Mouse (Mus musculus): ENCODE data around the gene Pdpr. TPM values are rescaled to one million over a fixed set of nuclear protein-coding genes. Genes with fewer than 3 reads are reported as not detected.
"Not testable (repeated sequence)": the region's sequence is repeated elsewhere in the genome, so short reads cannot be mapped to it uniquely, and the experiment has no call there.

Gene Pdpr
- polyA plus RNA-seq, 1 experiment from 2014 or later, result 9.5 TPM

- Histone ChIP-seq H3K9ac (ENCODE audit: low read depth, low read length) (no peak overlapping the region), H3K27me3 (replicated peaks; ENCODE audit: control insufficient read depth, insufficient read depth, low read length) (no peaks in the 10 kb centered on the region), H3K4me2 (ENCODE audit: low read length) (no peak overlapping the region), H3K36me3 (ENCODE audit: control insufficient read depth, insufficient read depth, low read length) (no peaks in the 10 kb centered on the region), H3K27ac (ENCODE audit: low read depth, low read length) (no peak overlapping the region), H3K4me3 (ENCODE audit: low read length) (no peak overlapping the region), H3K4me1 (ENCODE audit: control insufficient read depth, insufficient read depth, low read depth, low read length) (no peaks in the 10 kb centered on the region), H3K9me3 (ENCODE audit: control insufficient read depth, low read length) (no peaks in the 10 kb centered on the region)
- no peak for ATAC-seq
- 33% methylated on average over 6 of the region's 6 CpGs for WGBS
These were observed 14.6 kb upstream of the Pdpr start for GRCm38 (mm10) chr8:111079861-111080271.

GRCm38 (mm10) chr8:111081580-111082258 lies 12.7 kb upstream of the Pdpr start:
- Histone ChIP-seq H3K4me1 (ENCODE audit: control insufficient read depth, insufficient read depth, low read depth, low read length) (no peaks in the 10 kb centered on the region), H3K4me3 (ENCODE audit: low read length) (no peak overlapping the region), H3K9me3 (ENCODE audit: control insufficient read depth, low read length) (no peaks in the 10 kb centered on the region), H3K27me3 (replicated peaks; ENCODE audit: control insufficient read depth, insufficient read depth, low read length) (no peaks in the 10 kb centered on the region), H3K27ac (ENCODE audit: low read depth, low read length) (no peak overlapping the region), H3K36me3 (ENCODE audit: control insufficient read depth, insufficient read depth, low read length) (no peaks in the 10 kb centered on the region), H3K9ac (ENCODE audit: low read depth, low read length) (no peak overlapping the region), H3K4me2 (ENCODE audit: low read length) (no peak overlapping the region)
- WGBS, result 49% methylated on average over 12 of the region's 12 CpGs
- ATAC-seq, result no peak

- H3K9ac ChIP-seq (ENCODE audit: low read depth, low read length); H3K27ac ChIP-seq (ENCODE audit: low read depth, low read length); H3K9me3 ChIP-seq (ENCODE audit: control insufficient read depth, low read length); H3K27me3 ChIP-seq (replicated peaks; ENCODE audit: control insufficient read depth, insufficient read depth, low read length); H3K4me1 ChIP-seq (ENCODE audit: control insufficient read depth, insufficient read depth, low read depth, low read length); H3K36me3 ChIP-seq (ENCODE audit: control insufficient read depth, insufficient read depth, low read length); H3K4me3 ChIP-seq (ENCODE audit: low read length); ATAC-seq; H3K4me2 ChIP-seq (ENCODE audit: low read length): not testable (repeated sequence)
- WGBS, result 95% methylated on average over 5 of the region's 5 CpGs
These were observed 10.5 kb upstream of the Pdpr start for GRCm38 (mm10) chr8:111083936-111084335.

GRCm38 (mm10) chr8:111090126-111090525 lies 4.3 kb upstream of the Pdpr start:
- Histone ChIP-seq H3K9ac (ENCODE audit: low read depth, low read length) (no peak overlapping the region), H3K4me3 (ENCODE audit: low read length) (no peak overlapping the region), H3K4me1 (ENCODE audit: control insufficient read depth, insufficient read depth, low read depth, low read length) (no peaks in the 10 kb centered on the region), H3K27ac (ENCODE audit: low read depth, low read length) (no peak overlapping the region), H3K4me2 (ENCODE audit: low read length) (no peak overlapping the region), H3K27me3 (replicated peaks; ENCODE audit: control insufficient read depth, insufficient read depth, low read length) (no peaks in the 10 kb centered on the region), H3K36me3 (ENCODE audit: control insufficient read depth, insufficient read depth, low read length) (no peaks in the 10 kb centered on the region), H3K9me3 (ENCODE audit: control insufficient read depth, low read length) (no peaks in the 10 kb centered on the region)
- 0% methylated on average over 2 of the region's 2 CpGs for WGBS
- no peak for ATAC-seq

- no peak overlapping the region for H3K9ac ChIP-seq (ENCODE audit: low read depth, low read length)
- H3K9me3 ChIP-seq (ENCODE audit: control insufficient read depth, low read length), result no peaks in the 10 kb centered on the region
- ATAC-seq, result no peak
- no peak overlapping the region for H3K4me2 ChIP-seq (ENCODE audit: low read length)
- H3K36me3 ChIP-seq (ENCODE audit: control insufficient read depth, insufficient read depth, low read length), result no peaks in the 10 kb centered on the region
- peaks cover 8% of the 10 kb centered on the region for H3K4me1 ChIP-seq (ENCODE audit: control insufficient read depth, insufficient read depth, low read depth, low read length)
- 82% methylated on average over 7 of the region's 7 CpGs for WGBS
- H3K27me3 ChIP-seq (replicated peaks; ENCODE audit: control insufficient read depth, insufficient read depth, low read length), result no peaks in the 10 kb centered on the region
- H3K27ac ChIP-seq (ENCODE audit: low read depth, low read length), result no peak overlapping the region
- no peak overlapping the region for H3K4me3 ChIP-seq (ENCODE audit: low read length)
These were observed 2.7 kb upstream of the Pdpr start for GRCm38 (mm10) chr8:111091706-111092105.

- H3K27ac ChIP-seq (ENCODE audit: low read depth, low read length); H3K4me1 ChIP-seq (ENCODE audit: control insufficient read depth, insufficient read depth, low read depth, low read length); H3K9ac ChIP-seq (ENCODE audit: low read depth, low read length); H3K9me3 ChIP-seq (ENCODE audit: control insufficient read depth, low read length); H3K36me3 ChIP-seq (ENCODE audit: control insufficient read depth, insufficient read depth, low read length); ATAC-seq; H3K4me3 ChIP-seq (ENCODE audit: low read length); H3K4me2 ChIP-seq (ENCODE audit: low read length); H3K27me3 ChIP-seq (replicated peaks; ENCODE audit: control insufficient read depth, insufficient read depth, low read length): not testable (repeated sequence)
- 93% methylated on average over 3 of the region's 6 CpGs for WGBS
These were observed 2.1 kb upstream of the Pdpr start, which contains the start of gene Clec18a for GRCm38 (mm10) chr8:111092326-111092725. Gene Clec18a, minus strand, starts transcription at chr8:111092426.

GRCm38 (mm10) chr8:111094719-111095302 lies 381 bp downstream of the Pdpr start:
- Histone ChIP-seq H3K4me2 (ENCODE audit: low read length) (peak overlapping the region; percentile 76), H3K4me3 (ENCODE audit: low read length) (peak overlapping the region; percentile 65), H3K27ac (ENCODE audit: low read depth, low read length) (peak overlapping the region; percentile 56; the same call in 1 of the 2 replicates), H3K9ac (ENCODE audit: low read depth, low read length) (peak overlapping the region; percentile 70)
- H3K9me3 ChIP-seq (ENCODE audit: control insufficient read depth, low read length); ATAC-seq; H3K4me1 ChIP-seq (ENCODE audit: control insufficient read depth, insufficient read depth, low read depth, low read length); H3K27me3 ChIP-seq (replicated peaks; ENCODE audit: control insufficient read depth, insufficient read depth, low read length); H3K36me3 ChIP-seq (ENCODE audit: control insufficient read depth, insufficient read depth, low read length): not testable (repeated sequence)
- under 1% methylated on average over 42 of the region's 69 CpGs for WGBS

- 92% methylated on average over 5 of the region's 5 CpGs for WGBS
- Histone ChIP-seq H3K36me3 (ENCODE audit: control insufficient read depth, insufficient read depth, low read length) (peaks cover 34% of the 10 kb centered on the region), H3K4me1 (ENCODE audit: control insufficient read depth, insufficient read depth, low read depth, low read length) (no peaks in the 10 kb centered on the region), H3K9ac (ENCODE audit: low read depth, low read length) (no peak overlapping the region), H3K9me3 (ENCODE audit: control insufficient read depth, low read length) (no peaks in the 10 kb centered on the region), H3K4me3 (ENCODE audit: low read length) (no peak overlapping the region), H3K4me2 (ENCODE audit: low read length) (no peak overlapping the region), H3K27ac (ENCODE audit: low read depth, low read length) (no peak overlapping the region), H3K27me3 (replicated peaks; ENCODE audit: control insufficient read depth, insufficient read depth, low read length) (no peaks in the 10 kb centered on the region)
- no peak for ATAC-seq
These were observed 20.5 kb downstream of the Pdpr start for GRCm38 (mm10) chr8:111114891-111115290.

- WGBS, result 88% methylated on average over 3 of the region's 3 CpGs
- Histone ChIP-seq H3K36me3 (ENCODE audit: control insufficient read depth, insufficient read depth, low read length) (peaks cover 31% of the 10 kb centered on the region), H3K4me2 (ENCODE audit: low read length) (no peak overlapping the region), H3K27ac (ENCODE audit: low read depth, low read length) (no peak overlapping the region), H3K4me3 (ENCODE audit: low read length) (no peak overlapping the region), H3K9ac (ENCODE audit: low read depth, low read length) (no peak overlapping the region), H3K27me3 (replicated peaks; ENCODE audit: control insufficient read depth, insufficient read depth, low read length) (no peaks in the 10 kb centered on the region), H3K9me3 (ENCODE audit: control insufficient read depth, low read length) (no peaks in the 10 kb centered on the region), H3K4me1 (ENCODE audit: control insufficient read depth, insufficient read depth, low read depth, low read length) (no peaks in the 10 kb centered on the region)
- ATAC-seq, result no peak
These were observed 25.1 kb downstream of the Pdpr start for GRCm38 (mm10) chr8:111119481-111119880.
